Mouse (Mus musculus) urinary bladder, postnatal 36 days (tissue): ENCODE data around the gene Gm49355.
"Not testable (repeated sequence)": the region's sequence is repeated elsewhere in the genome, so short reads cannot be mapped to it uniquely, and the experiment has no call there.

ENCODE experiments used
- DNase-seq, 2 experiments: peaks; one replicate each; pipeline ENCODE4 v3.0.0; 2022; ENCODE audit warnings: low spot score in 2 of 2, mixed read lengths in 1 of 2

The Gm49355 gene

GRCm38 (mm10) chr14:12283641-12284040 lies at the start of gene Gm49355:
Gm49355 (plus strand) TSS chr14:12283976.
- no peak for DNase-seq

- no peak for DNase-seq
These were observed 40.0 kb upstream of the Gm49355 start for GRCm38 (mm10) chr14:12243726-12244125.

DNA sequence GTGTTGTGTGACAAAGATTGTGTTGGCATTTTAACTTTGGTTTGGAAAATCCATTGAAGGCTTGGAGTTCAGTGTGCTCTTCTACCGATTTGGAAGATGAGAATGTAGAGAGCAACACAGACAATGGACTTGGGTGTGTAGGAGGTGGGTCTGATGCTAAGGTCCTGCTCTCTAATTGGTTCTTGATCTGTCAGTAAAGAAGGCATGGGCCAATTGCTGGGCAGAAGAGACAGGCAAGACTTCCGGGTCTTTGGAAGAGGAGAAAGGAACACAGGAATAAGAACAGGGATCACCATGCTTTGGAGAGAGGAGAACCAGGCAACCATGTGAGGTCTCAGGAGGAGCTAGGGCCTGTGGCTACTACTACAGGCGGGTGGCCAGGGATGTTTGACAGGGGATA lies 7.7 kb upstream of the Gm49355 start:
- DNase-seq, result no peak

- peak; percentile 80 to 82 for DNase-seq
These were observed 551 bp downstream of the Gm49355 start, which contains the start of gene 3830406C13Rik for GRCm38 (mm10) chr14:12284141-12284912. 3830406C13Rik (plus strand) TSS chr14:12284173.

GRCm38 (mm10) chr14:12289747-12290146 lies 6.0 kb downstream of the Gm49355 start:
- not testable (repeated sequence) for DNase-seq

GRCm38 (mm10) chr14:12296391-12296790 lies 12.6 kb downstream of the Gm49355 start:
- DNase-seq, result no peak

DNA sequence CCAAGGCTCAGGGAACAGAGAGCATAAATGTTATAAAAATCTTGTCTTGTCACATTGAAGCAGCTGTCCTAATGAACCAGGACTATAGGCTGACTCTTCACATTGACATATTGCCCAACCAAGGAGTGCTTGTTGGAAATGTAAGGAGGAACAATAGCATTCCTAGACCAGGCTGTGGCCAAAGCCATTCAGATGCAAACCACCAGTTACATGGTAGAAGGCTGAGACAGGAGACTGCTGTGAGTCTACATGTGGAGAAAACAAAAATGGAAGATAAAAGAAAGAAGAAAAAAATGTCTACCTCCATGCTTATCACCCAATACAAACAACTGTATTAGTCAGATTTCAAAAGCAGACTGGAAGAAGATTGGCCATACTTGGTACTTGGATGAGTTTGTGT lies 15.4 kb downstream of the Gm49355 start:
- DNase-seq, result no peak

- no peak for DNase-seq
These were observed 15.9 kb downstream of the Gm49355 start for GRCm38 (mm10) chr14:12299654-12300053.

DNA sequence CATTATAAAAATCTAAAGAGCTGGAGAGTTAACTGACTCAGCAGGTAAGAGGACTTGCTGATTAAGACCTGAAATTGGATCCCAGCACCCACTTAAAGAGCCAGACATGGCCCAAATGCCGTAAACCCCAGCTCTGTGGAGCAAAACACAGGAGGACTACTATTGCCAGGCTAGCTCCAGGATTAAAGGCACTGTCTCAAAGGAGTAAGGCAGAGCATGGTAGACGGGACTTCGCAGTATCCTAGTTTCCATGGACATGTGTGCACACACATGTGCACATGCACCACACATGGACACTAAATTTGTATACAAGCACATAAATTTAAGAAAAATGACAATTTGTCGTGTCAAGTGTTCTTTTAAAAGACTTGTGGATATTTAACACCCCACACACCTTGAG lies 16.5 kb downstream of the Gm49355 start:
- DNase-seq, result no peak

DNA sequence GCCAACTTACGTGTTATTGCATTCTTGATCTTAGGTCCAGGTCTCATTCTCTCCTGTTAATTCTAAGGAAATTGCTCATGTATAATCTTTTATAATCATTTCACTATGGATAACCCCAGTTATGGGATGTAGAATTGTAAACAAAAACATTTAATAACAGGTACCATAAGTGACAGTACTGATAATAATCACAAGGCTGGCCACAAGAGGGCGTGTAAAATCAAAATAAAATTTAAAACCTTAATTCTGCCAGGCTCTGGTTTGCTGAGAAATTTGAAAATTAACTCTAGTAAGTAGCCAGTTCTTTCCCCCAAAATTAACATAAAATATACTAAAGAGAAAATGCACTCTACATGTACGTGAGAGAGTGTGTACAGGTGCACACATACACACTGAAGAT lies 16.9 kb downstream of the Gm49355 start:
- no peak for DNase-seq

- no peak for DNase-seq
These were observed 19.3 kb downstream of the Gm49355 start for GRCm38 (mm10) chr14:12303106-12303505.

DNA sequence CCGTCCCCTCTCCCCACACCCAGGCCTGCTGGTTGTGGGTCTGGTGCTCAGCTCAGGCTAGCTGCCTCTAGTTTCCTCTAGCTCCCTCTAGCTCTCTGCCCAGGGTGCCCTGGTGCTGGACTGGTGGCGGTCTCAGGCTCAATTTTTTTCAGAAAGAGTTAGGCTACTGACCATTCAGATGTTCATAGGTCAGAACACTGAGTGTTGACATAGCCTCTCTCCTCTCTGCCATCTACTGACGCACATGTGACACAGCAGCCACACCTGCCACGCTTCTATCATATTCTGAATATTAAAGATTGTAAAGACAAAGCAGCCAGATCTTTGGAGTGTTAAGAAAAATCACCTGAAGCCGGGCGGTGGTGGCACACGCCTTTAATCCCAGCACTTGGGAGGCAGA lies 49.8 kb downstream of the Gm49355 start:
- DNase-seq, result no peak

DNA sequence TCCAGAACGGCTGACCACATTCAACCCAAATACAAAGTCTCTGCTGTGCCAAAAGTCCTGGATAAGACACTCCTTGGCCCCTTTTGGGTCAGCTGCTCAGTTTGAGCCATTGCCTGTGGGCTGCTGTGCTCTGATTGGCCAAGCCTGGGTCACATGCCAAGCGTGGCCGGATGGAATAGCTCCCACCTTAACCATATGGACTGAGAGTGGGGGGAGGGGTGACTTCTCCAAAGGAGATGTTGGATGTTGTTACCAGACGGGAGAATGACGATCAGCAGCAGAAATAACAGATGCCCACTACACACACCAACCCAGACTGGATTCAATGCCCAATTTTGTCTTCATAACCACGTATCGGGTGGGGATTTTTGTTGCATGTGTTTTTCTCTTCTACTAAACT lies 51.1 kb downstream of the Gm49355 start:
- DNase-seq, result no peak

DNA sequence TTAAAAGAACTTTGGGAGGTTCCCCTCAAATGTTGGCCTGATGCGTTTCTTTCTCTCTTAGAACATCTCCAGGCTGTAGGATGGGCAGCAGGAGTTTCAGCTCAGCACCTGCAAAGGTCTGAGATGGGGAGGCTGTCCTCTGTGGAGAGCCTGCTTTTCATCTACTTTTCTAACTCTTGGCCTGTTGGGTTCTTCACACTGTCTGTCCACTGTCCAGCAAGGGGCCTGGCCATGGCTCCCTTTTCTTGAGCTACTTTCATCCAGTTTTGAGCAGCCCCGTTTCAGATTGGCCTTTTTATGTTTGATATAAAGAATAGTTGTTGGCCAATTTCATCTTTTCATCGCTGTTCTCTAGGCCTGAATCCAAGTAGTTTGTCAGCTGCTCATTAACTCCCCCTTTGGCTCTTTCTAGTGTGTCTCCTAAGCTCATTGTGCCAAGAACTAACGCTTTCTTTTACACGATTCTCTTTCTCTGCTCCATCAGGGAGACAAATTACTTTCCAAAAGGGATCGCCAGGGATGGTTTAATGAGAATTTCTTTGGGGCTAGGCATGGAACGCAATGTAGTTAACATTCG lies 53.7 kb downstream of the Gm49355 start:
- no peak for DNase-seq

DNA sequence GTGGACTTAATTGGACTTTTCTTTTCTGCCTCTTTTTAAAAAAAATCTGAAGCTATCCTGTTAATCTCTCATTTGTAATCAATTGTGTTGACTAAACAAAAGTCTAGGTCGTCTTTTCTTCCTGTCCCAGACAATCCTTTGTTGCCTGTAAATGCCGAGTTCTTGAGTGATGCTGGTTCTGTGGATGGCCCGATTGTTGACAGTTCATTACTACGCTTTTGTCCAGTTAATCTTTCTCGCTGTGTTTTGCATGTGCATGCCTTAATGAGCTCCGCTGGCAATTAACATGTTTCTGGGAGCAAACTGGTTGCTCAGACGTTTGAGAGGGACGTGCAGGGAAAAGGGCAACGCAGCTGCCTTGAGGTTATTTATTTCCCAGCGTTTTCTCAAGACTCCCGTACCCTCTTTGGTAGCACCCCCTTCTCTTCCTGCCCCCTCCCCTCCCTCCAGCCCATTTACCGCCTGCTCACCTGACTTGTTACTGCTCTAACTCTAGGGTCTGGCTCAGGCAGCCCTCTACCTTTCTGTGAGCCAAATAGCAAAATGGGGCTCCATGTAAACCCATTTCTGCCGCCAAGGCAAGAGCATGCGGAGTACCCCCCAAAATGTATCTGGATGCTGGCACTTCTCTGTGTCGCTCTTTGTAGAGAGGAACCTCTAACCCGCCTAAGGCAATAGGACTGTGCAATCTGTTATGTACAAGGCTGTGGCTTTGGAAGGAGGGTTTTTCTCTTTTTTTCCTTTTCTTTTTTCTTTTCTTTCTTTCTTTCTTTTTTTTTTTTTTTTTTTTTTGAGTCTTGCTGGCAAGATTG lies 54.4 kb downstream of the Gm49355 start:
- DNase-seq, result no peak

DNA sequence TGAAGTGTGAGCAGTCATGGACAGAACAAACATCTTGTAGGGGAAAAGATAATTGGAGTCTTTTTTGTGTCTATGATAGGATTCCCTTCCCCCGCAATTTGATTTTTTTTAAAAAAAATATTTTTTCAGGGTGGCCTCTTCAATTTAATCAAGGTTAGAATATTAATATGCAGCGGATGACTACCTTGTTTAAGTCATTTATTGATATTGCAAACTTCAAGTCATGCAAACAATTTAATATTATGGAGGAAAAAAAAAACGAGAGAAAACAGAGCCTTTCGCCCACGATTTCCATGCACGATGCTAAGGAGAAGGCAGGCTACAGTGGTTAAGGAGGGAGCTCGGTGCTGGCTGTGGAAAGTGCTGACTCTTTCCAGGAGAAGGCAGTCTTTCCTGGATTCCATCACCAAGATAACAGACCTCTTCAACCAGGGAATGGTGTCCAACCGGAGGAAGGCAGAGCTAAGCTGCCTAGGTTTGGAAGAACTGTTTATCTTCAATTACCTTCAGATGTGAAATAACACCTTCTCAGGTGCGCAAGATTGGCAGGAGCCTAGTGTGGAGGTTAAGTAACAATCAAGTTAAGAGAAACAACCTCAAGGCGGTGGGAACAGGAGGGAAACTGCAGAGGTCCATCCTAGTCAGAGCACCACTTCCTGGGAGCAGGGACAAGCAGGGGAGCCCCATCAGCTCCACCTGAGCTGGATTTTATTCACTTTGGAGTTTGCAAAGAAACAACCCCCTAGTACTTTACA lies 55.2 kb downstream of the Gm49355 start:
- DNase-seq, result no peak

- DNase-seq, result no peak
These were observed 56.7 kb downstream of the Gm49355 start for GRCm38 (mm10) chr14:12340238-12341074.

- DNase-seq, result no peak
These were observed 57.5 kb downstream of the Gm49355 start for GRCm38 (mm10) chr14:12341075-12341788.

GRCm38 (mm10) chr14:12341789-12342457 lies 58.1 kb downstream of the Gm49355 start:
- no peak for DNase-seq
